Mouse (Mus musculus) megakaryocyte, embryonic 14.5 days (primary cell): ENCODE data around the gene Spp2.

Source experiments
- FLI1 ChIP-seq: IDR thresholded peaks from 2 replicates; pipeline ENCODE4 v1.6.1; 2012; ENCODE audit warnings: low read length, inconsistent platforms, mixed read lengths
- GATA1 ChIP-seq: IDR thresholded peaks from 3 replicates; pipeline ENCODE4 v1.6.1; 2012; ENCODE audit warnings: mixed read lengths, low read length, inconsistent platforms, borderline replicate concordance

- TF ChIP-seq GATA1 (no peak), FLI1 (no peak)
These were observed 67.1 kb downstream of the Spp2 start for GRCm38 (mm10) chr1:88473899-88474298.
